ENCODE assay signal across 21 mouse cellular contexts in the genomic region with DNA sequence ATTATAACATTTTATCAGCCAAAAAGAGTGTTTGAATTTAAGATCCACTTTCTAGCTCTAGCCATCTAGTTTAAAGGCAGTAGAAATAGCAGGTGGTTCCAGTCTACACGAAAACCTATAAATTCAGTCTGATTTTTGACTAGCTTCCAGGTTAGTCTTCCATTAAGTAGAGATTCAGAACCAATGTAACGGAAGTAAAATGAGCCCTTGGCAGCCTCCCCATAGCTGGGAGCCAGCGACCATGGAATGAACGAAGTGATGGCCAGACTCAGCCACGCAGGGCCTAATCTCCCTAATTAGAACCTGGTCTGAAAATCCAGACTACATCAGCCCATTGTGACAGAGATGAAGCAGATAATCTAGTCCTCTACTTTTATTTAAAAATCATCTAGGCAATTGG.
DNase-seq lines count a peak whose midpoint lies in the region; ATAC-seq and TF ChIP-seq lines count a peak whose summit lies in the region.
"Had no signal": no experiment of that assay in that cellular context is flagged by ENCODE, and none has a peak within 500 bp of the region (broad histone marks: within the 10 kb centered on the region; RNA-seq: fewer than 3 reads in every experiment).

No protein-coding gene starts in this region.

- no peak overlapping the region for H3K27ac ChIP-seq in cerebellum, adult 2 months (ENCODE audit: insufficient read depth, low read length)
- no peak overlapping the region for H3K27ac ChIP-seq in kidney, postnatal 0 days
- H3K27ac ChIP-seq in midbrain, postnatal 0 days (ENCODE audit: low read depth, low read length), result no peak overlapping the region
- no peak overlapping the region for H3K27ac ChIP-seq in midbrain, embryonic 13.5 days
- H3K27ac ChIP-seq in forebrain, embryonic 16.5 days (ENCODE audit: low read length), result no peak overlapping the region
- H3K27ac ChIP-seq: embryonic facial prominence, embryonic 12.5 days; midbrain, embryonic 15.5 days had no signal

- no peak overlapping the region for H3K4me3 ChIP-seq in cerebellum, adult 2 months (replicated peaks; ENCODE audit: insufficient read depth, low read depth, low read length)
- H3K4me3 ChIP-seq in kidney, postnatal 0 days (replicated peaks; ENCODE audit: low read depth, low read length), result no peak overlapping the region
- H3K4me3 ChIP-seq in midbrain, postnatal 0 days (ENCODE audit: low read depth, low read length), result no peak overlapping the region
- no peak overlapping the region for H3K4me3 ChIP-seq in midbrain, embryonic 13.5 days (replicated peaks)
- no peak overlapping the region for H3K4me3 ChIP-seq in forebrain, embryonic 16.5 days (replicated peaks; ENCODE audit: low read length)
- H3K4me3 ChIP-seq: embryonic facial prominence, embryonic 12.5 days; erythroblast, embryonic 14.5 days; megakaryocyte, embryonic 14.5 days; midbrain, embryonic 15.5 days had no signal

- no peaks in the 10 kb centered on the region for H3K4me1 ChIP-seq in cerebellum, adult 2 months (ENCODE audit: control insufficient read depth, insufficient read depth, low read length)
- H3K4me1 ChIP-seq in kidney, postnatal 0 days (replicated peaks; ENCODE audit: insufficient read depth, low read length), result no peaks in the 10 kb centered on the region
- no peaks in the 10 kb centered on the region for H3K4me1 ChIP-seq in midbrain, postnatal 0 days (ENCODE audit: insufficient read depth, low read length)
- no peaks in the 10 kb centered on the region for H3K4me1 ChIP-seq in midbrain, embryonic 13.5 days (replicated peaks)
- H3K4me1 ChIP-seq in forebrain, embryonic 16.5 days (replicated peaks; ENCODE audit: control insufficient read depth, insufficient read depth, low read length), result no peaks in the 10 kb centered on the region
- H3K4me1 ChIP-seq: embryonic facial prominence, embryonic 12.5 days; megakaryocyte, embryonic 14.5 days; midbrain, embryonic 15.5 days had no signal

- WGBS in cerebellum, adult 2 months, result 21% methylated on average over 5 of the region's 5 CpGs
- WGBS in kidney, postnatal 0 days, result 35% methylated on average over 5 of the region's 5 CpGs
- 56% methylated on average over 5 of the region's 5 CpGs for WGBS in midbrain, postnatal 0 days
- WGBS in midbrain, embryonic 13.5 days, result 73% methylated on average over 5 of the region's 5 CpGs
- 23% methylated on average over 5 of the region's 5 CpGs for WGBS in forebrain, embryonic 16.5 days

- H3K9ac ChIP-seq in kidney, postnatal 0 days (ENCODE audit: low read depth, low read length), result no peak overlapping the region
- no peak overlapping the region for H3K9ac ChIP-seq in midbrain, postnatal 0 days (replicated peaks; ENCODE audit: low read length, poor library complexity, severe bottlenecking)
- H3K9ac ChIP-seq in midbrain, embryonic 13.5 days (replicated peaks), result no peak overlapping the region
- no peak overlapping the region for H3K9ac ChIP-seq in forebrain, embryonic 16.5 days (replicated peaks; ENCODE audit: low read depth, low read length)
- H3K9ac ChIP-seq: embryonic facial prominence, embryonic 12.5 days; liver, postnatal 0 days; midbrain, embryonic 15.5 days had no signal

- TF ChIP-seq CTCF in cerebellum, adult 2 months (IDR thresholded peaks at IDR 0.05; ENCODE audit: borderline replicate concordance, insufficient read depth, low read depth, low read length), result no peak
- TF ChIP-seq CTCF in kidney, postnatal 0 days (IDR thresholded peaks at IDR 0.05; ENCODE audit: low read depth), result no peak
- no peak for TF ChIP-seq CTCF in midbrain, postnatal 0 days (IDR thresholded peaks at IDR 0.05)

- no peak for TF ChIP-seq POLR2A in cerebellum, adult 2 months (IDR thresholded peaks at IDR 0.05; ENCODE audit: borderline replicate concordance, insufficient read depth, low read length)

- no peaks in the 10 kb centered on the region for H3K36me3 ChIP-seq in kidney, postnatal 0 days (ENCODE audit: insufficient read depth, low read length)
- no peaks in the 10 kb centered on the region for H3K36me3 ChIP-seq in midbrain, postnatal 0 days (ENCODE audit: insufficient read depth, low read length)
- no peaks in the 10 kb centered on the region for H3K36me3 ChIP-seq in midbrain, embryonic 13.5 days
- no peaks in the 10 kb centered on the region for H3K36me3 ChIP-seq in forebrain, embryonic 16.5 days (ENCODE audit: control insufficient read depth, insufficient read depth)
- H3K36me3 ChIP-seq: embryonic facial prominence, embryonic 12.5 days; G1E; midbrain, embryonic 15.5 days had no signal

- no peaks in the 10 kb centered on the region for H3K27me3 ChIP-seq in cerebellum, adult 2 months (ENCODE audit: control insufficient read depth, insufficient read depth, low read length)
- H3K27me3 ChIP-seq in kidney, postnatal 0 days (ENCODE audit: insufficient read depth, low read length), result no peaks in the 10 kb centered on the region
- no peaks in the 10 kb centered on the region for H3K27me3 ChIP-seq in midbrain, postnatal 0 days (ENCODE audit: insufficient read depth, low read length)
- H3K27me3 ChIP-seq in midbrain, embryonic 13.5 days, result no peaks in the 10 kb centered on the region
- no peaks in the 10 kb centered on the region for H3K27me3 ChIP-seq in forebrain, embryonic 16.5 days (replicated peaks; ENCODE audit: control insufficient read depth, insufficient read depth, low read length)
- H3K27me3 ChIP-seq: embryonic facial prominence, embryonic 12.5 days; megakaryocyte, embryonic 14.5 days; midbrain, embryonic 15.5 days had no signal

- DNase-seq in cerebellum, postnatal 25 days, result peak; percentile 7 to 37
- DNase-seq in cerebellum, adult 2 months, result no peak
- peak; percentile 61 for DNase-seq in kidney, postnatal 0 days (ENCODE audit: low spot score)
- DNase-seq in kidney, postnatal 14 days, result no peak
- peak; percentile 76 for DNase-seq in midbrain, postnatal 0 days (ENCODE audit: low spot score)
- DNase-seq: adrenal gland, postnatal 14 days; cerebellum, adult 8-10 months; gastrocnemius, postnatal 10 days; heart, adult 18-20 months; heart, postnatal 36 days; kidney, adult 2 months; liver, postnatal 0 days; lung, postnatal 14 days; thymus, postnatal 14 days had no signal

- H3K4me2 ChIP-seq in kidney, postnatal 0 days (ENCODE audit: low read length), result no peak overlapping the region
- H3K4me2 ChIP-seq in midbrain, postnatal 0 days (ENCODE audit: low read depth, low read length, poor library complexity, severe bottlenecking), result no peak overlapping the region
- no peak overlapping the region for H3K4me2 ChIP-seq in midbrain, embryonic 13.5 days (replicated peaks)
- H3K4me2 ChIP-seq in forebrain, embryonic 16.5 days (ENCODE audit: low read length), result no peak overlapping the region
- H3K4me2 ChIP-seq: embryonic facial prominence, embryonic 12.5 days; midbrain, embryonic 15.5 days had no signal

- ATAC-seq in kidney, postnatal 0 days (replicated peaks; ENCODE audit: low FRiP score, low read depth), result no peak
- ATAC-seq in midbrain, postnatal 0 days (ENCODE audit: low FRiP score), result no peak
- no peak for ATAC-seq in midbrain, embryonic 13.5 days
- ATAC-seq in forebrain, embryonic 16.5 days, result peak; percentile 65
- ATAC-seq: liver, postnatal 0 days; midbrain, embryonic 15.5 days had no signal

- no peaks in the 10 kb centered on the region for H3K9me3 ChIP-seq in kidney, postnatal 0 days (replicated peaks; ENCODE audit: low read length)
- H3K9me3 ChIP-seq in midbrain, postnatal 0 days (ENCODE audit: low read length), result no peaks in the 10 kb centered on the region
- H3K9me3 ChIP-seq in midbrain, embryonic 13.5 days, result no peaks in the 10 kb centered on the region
- H3K9me3 ChIP-seq in forebrain, embryonic 16.5 days (ENCODE audit: control insufficient read depth, low read length), result no peaks in the 10 kb centered on the region
- H3K9me3 ChIP-seq: embryonic facial prominence, embryonic 12.5 days; G1E; midbrain, embryonic 15.5 days had no signal

Comparison
In these comparisons a context has a peak if more than half of its experiments do, and no peak if none do; other contexts are left out.
1. DNase-seq: peak in cerebellum, postnatal 25 days (2 of 2), kidney, postnatal 0 days (single experiment) and midbrain, postnatal 0 days (single experiment); none in cerebellum, adult 2 months (0 of 2) and kidney, postnatal 14 days (single experiment).